Mouse (Mus musculus) forebrain, embryonic 16.5 days (tissue): Measurements from ENCODE around the gene Sdc1. TPM values are rescaled to one million over a fixed set of nuclear protein-coding genes. Genes with fewer than 3 reads are reported as not detected.

Experiments
- ATAC-seq: fragments of 200-750 bp; cut with Nextera tagmentation; 2 replicates; pipeline ENCODE4 v1.8.0; 2017; ENCODE audit warnings: mild to moderate bottlenecking, moderate library complexity
- H3K27ac ChIP-seq: fragments of 300-500 bp; sonication (generic); 2 replicates; pipeline ENCODE4 v1.5.1; 2014; ENCODE audit warnings: low read length, control low read depth
- H3K27me3 ChIP-seq: fragments of 300-500 bp; sonication (generic); replicated peaks from 2 replicates; pipeline ENCODE4 v1.6.1; 2014; ENCODE audit warnings: low read length; ENCODE audit not compliant: control insufficient read depth, insufficient read depth
- H3K36me3 ChIP-seq: fragments of 300-500 bp; sonication (generic); 2 replicates; pipeline ENCODE4 v1.6.1; 2014; ENCODE audit not compliant: control insufficient read depth, insufficient read depth
- H3K4me1 ChIP-seq: fragments of 300-500 bp; sonication (generic); replicated peaks from 2 replicates; pipeline ENCODE4 v1.6.1; 2014; ENCODE audit warnings: low read length; ENCODE audit not compliant: control insufficient read depth, insufficient read depth
- H3K4me2 ChIP-seq: fragments of 300-500 bp; sonication (generic); 2 replicates; pipeline ENCODE4 v1.6.1; 2014; ENCODE audit warnings: mild to moderate bottlenecking, low read length, control low read depth
- H3K4me3 ChIP-seq: fragments of 300-500 bp; sonication (generic); replicated peaks from 2 replicates; pipeline ENCODE4 v1.5.1; 2014; ENCODE audit warnings: mild to moderate bottlenecking, low read length, control low read depth
- H3K9ac ChIP-seq: fragments of 300-500 bp; sonication (generic); replicated peaks from 2 replicates; pipeline ENCODE4 v1.6.1; 2014; ENCODE audit warnings: low read depth, low read length, control low read depth
- H3K9me3 ChIP-seq: fragments of 300-500 bp; sonication (generic); 2 replicates; pipeline ENCODE4 v1.6.1; 2016; ENCODE audit warnings: low read length; ENCODE audit not compliant: control insufficient read depth
- WGBS: fragments of 180-500 bp; shearing (Covaris S2); extraction: QIAGEN DNeasy Blood & Tissue Kit; methylation state at CpG from one replicate; pipeline ENCODE4 v1.1.7; 2014; 5-methylcytosine and 5-hydroxymethylcytosine counted together
- polyA plus RNA-seq: library from polyadenylated mRNA; unstranded; fragments of >200 nt; fragmentation: Nextera tagmentation; extraction: Ambion mirVana; gene quantifications from 2 replicates; pipeline ENCODE4 v1.2.1, GENCODE M21; 2015

Gene Sdc1
- polyA plus RNA-seq, result 25.0 and 33.4 TPM in 2 replicates

DNA sequence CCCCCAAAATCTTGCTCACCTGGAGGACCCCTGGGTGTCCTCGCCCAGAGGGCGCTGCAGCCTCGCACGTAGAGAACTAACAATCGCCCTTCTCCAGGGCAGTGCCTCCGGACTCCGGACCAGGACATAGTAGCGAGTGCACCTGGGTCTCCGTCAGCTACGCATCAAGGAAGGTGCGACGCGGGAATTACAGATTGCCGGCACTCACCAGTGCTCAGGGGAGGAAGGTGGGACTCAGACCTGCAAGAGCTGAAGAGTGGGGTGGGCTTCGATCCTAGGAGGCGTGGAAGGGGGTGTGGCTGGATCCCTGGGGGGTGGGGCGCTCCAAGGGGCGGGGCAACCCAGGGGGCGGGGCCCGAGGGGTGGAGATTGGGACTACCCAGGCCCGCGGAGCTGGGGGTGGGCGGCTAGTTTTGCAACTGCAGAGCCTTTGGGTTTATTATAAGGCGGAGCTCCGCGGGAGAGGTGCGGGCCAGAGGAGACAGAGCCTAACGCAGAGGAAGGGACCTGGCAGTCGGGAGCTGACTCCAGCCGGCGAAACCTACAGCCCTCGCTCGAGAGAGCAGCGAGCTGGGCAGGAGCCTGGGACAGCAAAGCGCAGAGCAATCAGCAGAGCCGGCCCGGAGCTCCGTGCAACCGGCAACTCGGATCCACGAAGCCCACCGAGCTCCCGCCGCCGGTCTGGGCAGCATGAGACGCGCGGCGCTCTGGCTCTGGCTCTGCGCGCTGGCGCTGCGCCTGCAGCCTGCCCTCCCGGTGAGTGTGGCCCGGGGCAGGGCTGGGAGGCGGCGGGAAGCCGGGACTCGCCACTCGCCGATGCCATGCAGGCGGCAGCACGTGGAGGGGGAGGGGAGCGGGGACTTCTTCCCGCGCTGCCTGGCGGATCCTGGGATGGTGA, at the start of gene Sdc1:
Sdc1 (plus strand) TSS at position 378 of the 898 bp plus-strand sequence.
- peak within 1 kb of the TSS; percentile 91 for H3K4me3 ChIP-seq
- peaks cover 15% of the 10 kb centered on the region for H3K4me1 ChIP-seq
- H3K9ac ChIP-seq, result peak within 1 kb of the TSS; percentile 89
- no peaks in the 10 kb centered on the region for H3K27me3 ChIP-seq
- WGBS, result under 1% methylated on average over 65 of the region's 67 CpGs
- no peaks in the 10 kb centered on the region for H3K9me3 ChIP-seq
- ATAC-seq, result peak; percentile 86
- peak within 1 kb of the TSS; percentile 80 for H3K27ac ChIP-seq
- peak within 1 kb of the TSS; percentile 91 for H3K4me2 ChIP-seq
- no peaks in the 10 kb centered on the region for H3K36me3 ChIP-seq

DNA sequence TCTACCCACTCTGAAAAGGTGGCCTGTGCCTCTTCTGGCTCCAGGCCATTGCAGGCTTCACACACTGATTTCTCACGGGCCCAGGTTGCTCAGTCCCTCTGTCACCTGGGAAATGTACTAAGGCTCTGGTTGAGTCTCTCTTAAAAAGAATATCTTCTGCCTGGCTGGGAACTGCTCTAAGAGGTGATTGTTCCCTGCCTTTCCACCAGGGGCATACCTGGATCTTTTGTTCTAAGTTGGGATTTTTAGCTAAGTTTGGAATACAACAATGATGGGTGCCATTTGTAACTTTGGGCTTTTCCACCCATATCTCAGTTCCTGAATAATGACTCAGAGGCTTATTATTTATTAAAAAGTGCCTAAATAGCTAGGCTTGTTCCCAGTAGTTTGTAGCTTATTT, 44.2 kb upstream of the Sdc1 start:
- no peak overlapping the region for H3K4me3 ChIP-seq
- no peak overlapping the region for H3K4me2 ChIP-seq
- H3K9ac ChIP-seq, result no peak overlapping the region
- no peaks in the 10 kb centered on the region for H3K27me3 ChIP-seq
- 52% methylated on average over 1 of the region's 1 CpGs for WGBS
- no peak for ATAC-seq
- no peaks in the 10 kb centered on the region for H3K9me3 ChIP-seq
- no peaks in the 10 kb centered on the region for H3K4me1 ChIP-seq
- H3K36me3 ChIP-seq, result peaks cover 15% of the 10 kb centered on the region
- no peak overlapping the region for H3K27ac ChIP-seq

DNA sequence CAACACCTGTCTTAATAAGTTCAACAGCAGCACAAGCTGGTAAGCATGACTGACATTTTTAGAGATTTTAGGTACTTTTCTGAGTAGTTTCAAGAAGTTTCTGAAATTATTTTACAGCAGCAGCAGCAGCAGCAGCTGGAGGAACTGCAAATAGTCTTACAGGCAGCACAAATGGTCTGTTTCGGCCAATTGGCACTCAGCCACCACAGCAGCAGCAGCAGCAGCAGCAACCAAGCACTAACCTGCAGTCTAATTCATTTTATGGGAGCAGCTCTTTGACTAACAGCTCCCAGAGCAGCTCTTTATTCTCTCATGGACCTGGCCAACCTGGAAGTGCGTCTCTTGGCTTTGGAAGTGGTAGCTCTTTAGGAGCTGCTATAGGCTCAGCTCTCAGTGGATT, 42.4 kb upstream of the Sdc1 start:
- H3K9ac ChIP-seq, result no peak overlapping the region
- H3K4me3 ChIP-seq, result no peak overlapping the region
- no peak overlapping the region for H3K27ac ChIP-seq
- H3K4me1 ChIP-seq, result no peaks in the 10 kb centered on the region
- peaks cover 10% of the 10 kb centered on the region for H3K36me3 ChIP-seq
- H3K27me3 ChIP-seq, result no peaks in the 10 kb centered on the region
- no peak for ATAC-seq
- no peaks in the 10 kb centered on the region for H3K9me3 ChIP-seq
- WGBS, result 80% methylated on average over 2 of the region's 2 CpGs
- H3K4me2 ChIP-seq, result no peak overlapping the region

DNA sequence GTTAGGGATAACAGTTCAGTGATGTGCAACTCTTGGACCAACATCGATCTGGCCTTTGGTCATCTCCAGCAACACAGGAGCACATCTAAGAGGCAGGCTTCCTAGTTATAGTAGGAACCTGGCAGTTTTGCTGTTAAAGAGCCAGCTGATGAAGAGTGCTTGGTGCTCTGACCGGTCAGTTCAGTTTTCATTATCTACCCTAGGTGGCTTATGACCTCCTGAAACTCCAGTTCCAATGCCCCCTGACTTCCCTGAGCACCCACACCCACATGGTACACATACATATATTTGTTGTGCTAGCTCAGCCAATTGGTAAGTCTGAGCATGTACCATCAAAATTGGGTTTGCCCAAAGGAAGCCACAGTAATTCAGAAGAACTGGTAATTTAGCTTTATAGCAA, 17.5 kb upstream of the Sdc1 start:
- Histone ChIP-seq H3K27me3 (no peaks in the 10 kb centered on the region), H3K4me2 (no peak overlapping the region), H3K4me3 (no peak overlapping the region), H3K4me1 (no peaks in the 10 kb centered on the region), H3K36me3 (peaks cover 20% of the 10 kb centered on the region), H3K9me3 (no peaks in the 10 kb centered on the region), H3K9ac (no peak overlapping the region), H3K27ac (no peak overlapping the region)
- ATAC-seq, result no peak
- 93% methylated on average over 2 of the region's 2 CpGs for WGBS

DNA sequence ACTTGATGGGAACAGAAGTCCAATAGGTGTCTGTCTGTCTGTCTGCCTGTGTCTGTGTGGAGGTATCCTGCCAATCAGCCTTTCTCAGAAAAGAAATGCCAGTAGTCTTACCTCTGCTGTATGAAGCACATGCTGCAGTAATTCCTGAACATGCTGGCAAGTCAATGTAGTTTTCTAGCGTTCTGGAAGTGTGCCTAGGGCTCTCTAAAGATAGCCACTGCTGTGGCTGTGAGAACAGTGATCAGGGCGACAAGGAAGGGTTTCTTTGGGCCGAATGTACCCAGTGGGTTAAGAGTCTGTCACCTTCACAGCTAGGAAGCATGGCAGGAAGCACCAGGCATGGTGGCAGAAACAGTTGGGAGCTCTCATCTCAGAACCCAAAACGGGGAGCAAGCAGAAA, 17.0 kb upstream of the Sdc1 start:
- ATAC-seq, result no peak
- H3K27me3 ChIP-seq, result no peaks in the 10 kb centered on the region
- no peak overlapping the region for H3K4me2 ChIP-seq
- H3K4me1 ChIP-seq, result no peaks in the 10 kb centered on the region
- no peak overlapping the region for H3K27ac ChIP-seq
- no peak overlapping the region for H3K4me3 ChIP-seq
- peaks cover 17% of the 10 kb centered on the region for H3K36me3 ChIP-seq
- H3K9me3 ChIP-seq, result no peaks in the 10 kb centered on the region
- no peak overlapping the region for H3K9ac ChIP-seq
- 87% methylated on average over 4 of the region's 4 CpGs for WGBS

DNA sequence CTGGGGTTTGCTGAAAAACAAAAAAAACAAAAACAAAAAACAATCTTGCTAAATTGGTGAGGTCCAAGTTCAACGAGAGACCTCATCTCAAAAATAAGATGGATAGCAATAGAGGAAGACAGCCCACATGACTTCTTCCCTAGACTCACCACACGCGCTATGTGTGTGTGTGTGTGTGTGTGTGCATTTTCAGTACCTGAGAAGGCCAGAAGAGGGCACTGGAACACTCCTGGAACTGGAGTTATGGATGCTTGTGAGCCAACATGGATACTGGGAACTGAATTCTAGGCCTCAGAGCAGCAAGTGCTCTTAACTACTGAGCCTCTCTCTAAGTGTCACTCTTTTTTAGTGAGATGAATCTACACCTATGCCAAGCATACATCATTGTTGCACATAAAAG, 13.1 kb upstream of the Sdc1 start:
- Histone ChIP-seq H3K36me3 (peaks cover 12% of the 10 kb centered on the region), H3K4me2 (no peak overlapping the region), H3K4me1 (no peaks in the 10 kb centered on the region), H3K27ac (no peak overlapping the region), H3K4me3 (no peak overlapping the region), H3K9ac (no peak overlapping the region), H3K9me3 (no peaks in the 10 kb centered on the region), H3K27me3 (no peaks in the 10 kb centered on the region)
- WGBS, result 98% methylated on average over 3 of the region's 3 CpGs
- no peak for ATAC-seq

DNA sequence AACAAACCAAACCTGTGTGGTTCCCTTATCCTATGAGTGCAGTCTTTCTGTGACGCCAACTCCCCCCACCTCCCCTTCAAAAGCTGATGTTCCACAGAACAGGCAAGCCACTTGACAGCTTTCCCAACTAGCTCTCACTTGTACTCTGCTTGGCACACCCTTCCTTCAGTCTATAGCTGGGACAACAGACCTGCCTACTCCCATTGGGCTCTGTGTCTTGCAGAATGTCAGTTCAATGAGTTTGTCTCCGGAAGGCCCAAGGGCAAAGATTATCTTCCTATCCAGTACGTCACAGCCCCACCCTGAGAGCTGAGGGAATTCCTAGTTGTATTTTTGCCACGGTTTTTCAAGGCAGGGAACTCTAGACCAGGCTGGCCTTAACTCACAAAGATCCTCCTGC, 12.0 kb upstream of the Sdc1 start:
- Histone ChIP-seq H3K4me2 (no peak overlapping the region), H3K36me3 (peaks cover 6% of the 10 kb centered on the region; the same call in 1 of the 2 replicates), H3K4me3 (no peak overlapping the region), H3K4me1 (no peaks in the 10 kb centered on the region), H3K9ac (no peak overlapping the region), H3K9me3 (no peaks in the 10 kb centered on the region), H3K27ac (no peak overlapping the region), H3K27me3 (no peaks in the 10 kb centered on the region)
- ATAC-seq, result no peak
- WGBS, result 82% methylated on average over 4 of the region's 4 CpGs

DNA sequence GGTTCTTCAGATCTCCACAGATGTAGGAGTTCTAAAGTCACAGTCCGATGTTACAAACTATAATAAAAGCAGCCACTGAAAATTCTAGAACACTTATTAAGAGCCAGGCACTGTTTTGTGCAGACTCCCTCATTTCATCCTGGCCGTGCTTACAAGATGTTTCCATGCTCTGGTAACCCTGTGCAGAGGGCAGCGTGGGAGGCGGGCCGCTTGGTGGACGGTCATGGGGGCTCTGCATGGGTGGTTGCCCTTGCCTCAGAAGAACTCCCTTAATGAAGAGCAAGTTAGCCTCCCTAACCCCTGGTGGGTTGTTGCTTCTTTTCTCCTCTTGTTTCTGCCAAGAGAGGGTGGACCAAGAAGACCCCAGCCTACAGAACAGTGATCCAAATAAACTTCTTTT, 11.3 kb upstream of the Sdc1 start:
- H3K4me1 ChIP-seq, result no peaks in the 10 kb centered on the region
- ATAC-seq, result no peak
- no peaks in the 10 kb centered on the region for H3K27me3 ChIP-seq
- H3K9me3 ChIP-seq, result no peaks in the 10 kb centered on the region
- no peak overlapping the region for H3K4me2 ChIP-seq
- H3K36me3 ChIP-seq, result peaks cover 6% of the 10 kb centered on the region; the same call in 1 of the 2 replicates
- H3K27ac ChIP-seq, result no peak overlapping the region
- WGBS, result 80% methylated on average over 6 of the region's 6 CpGs
- no peak overlapping the region for H3K4me3 ChIP-seq
- no peak overlapping the region for H3K9ac ChIP-seq

DNA sequence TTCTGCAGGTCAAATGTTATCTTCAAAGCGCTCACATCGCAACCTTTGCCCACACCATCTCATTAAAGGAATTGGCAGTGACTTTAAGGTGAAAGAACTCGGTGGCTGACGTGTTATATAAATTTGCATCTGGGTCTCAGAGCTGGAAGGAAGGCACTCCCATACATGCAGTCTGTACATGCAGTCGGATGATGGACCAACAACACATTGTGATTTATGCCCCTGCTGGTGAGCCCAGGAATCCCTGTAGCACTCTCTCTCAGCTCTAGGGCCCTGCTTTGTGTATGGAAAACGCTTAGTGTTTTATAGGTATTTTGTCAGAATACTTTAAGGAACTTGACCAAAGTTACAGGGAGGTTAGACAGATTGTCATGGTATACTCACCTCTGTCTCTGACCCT, 10.6 kb upstream of the Sdc1 start:
- Histone ChIP-seq H3K4me2 (no peak overlapping the region), H3K27me3 (no peaks in the 10 kb centered on the region), H3K4me1 (no peaks in the 10 kb centered on the region), H3K9ac (no peak overlapping the region), H3K4me3 (no peak overlapping the region), H3K9me3 (no peaks in the 10 kb centered on the region), H3K27ac (no peak overlapping the region), H3K36me3 (peaks cover 6% of the 10 kb centered on the region; the same call in 1 of the 2 replicates)
- 86% methylated on average over 6 of the region's 6 CpGs for WGBS
- ATAC-seq, result no peak
